Mouse (Mus musculus): ENCODE measurements around the gene Sall1. TPM values are rescaled to one million over a fixed set of nuclear protein-coding genes. Genes with fewer than 3 reads are reported as not detected.

Gene Sall1
- polyA plus RNA-seq, 1 experiment from 2014 or later = 35.2 TPM

DNA sequence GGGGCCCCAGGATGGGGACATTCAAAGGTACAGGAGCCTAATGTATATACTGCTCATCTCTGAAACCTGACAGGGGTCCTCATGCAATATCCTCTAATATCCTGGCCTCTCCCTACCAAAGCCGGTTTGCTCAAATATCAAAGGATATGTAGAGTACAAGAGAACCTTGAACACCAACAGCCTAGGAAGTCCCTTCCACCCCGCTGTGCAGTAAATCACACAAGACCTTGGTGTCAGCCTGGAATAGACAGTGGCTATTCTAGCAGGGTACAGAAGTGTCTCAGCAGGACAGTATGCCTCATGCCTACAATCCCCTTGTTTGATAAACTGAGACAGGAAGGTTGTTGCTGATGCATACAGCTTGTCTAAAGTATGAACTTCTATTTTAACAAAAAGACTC, 46.7 kb downstream of the Sall1 start:
- H3K27me3 ChIP-seq (ENCODE audit: control insufficient read depth, insufficient read depth, low read length) = no peaks in the 10 kb centered on the region
- H3K4me3 ChIP-seq (ENCODE audit: low read depth, low read length) = no peak overlapping the region
- no peak for ATAC-seq (ENCODE audit: insufficient read depth, low FRiP score, low TSS enrichment)
- H3K36me3 ChIP-seq (ENCODE audit: control insufficient read depth, insufficient read depth, low read length) = no peaks in the 10 kb centered on the region
- H3K4me1 ChIP-seq (ENCODE audit: control insufficient read depth, insufficient read depth, low read length) = no peaks in the 10 kb centered on the region
- no peak for DNase-seq (ENCODE audit: low spot score)
- H3K4me2 ChIP-seq (ENCODE audit: low read depth) = no peak overlapping the region
- WGBS = 88% methylated on average over 2 of the region's 2 CpGs
- no peak overlapping the region for H3K27ac ChIP-seq (ENCODE audit: low read depth, low read length)
- no peak overlapping the region for H3K9ac ChIP-seq (ENCODE audit: low read length)
- H3K9me3 ChIP-seq (ENCODE audit: control insufficient read depth, low read length) = no peaks in the 10 kb centered on the region

- DNase-seq (ENCODE audit: low spot score) (no peak), ATAC-seq (ENCODE audit: insufficient read depth, low FRiP score, low TSS enrichment) (no peak)
- 56% methylated on average over 15 of the region's 15 CpGs for whole genome bisulfite sequencing
These were observed 52.0 kb downstream of the Sall1 start for GRCm38 (mm10) chr8:88991780-88992509.

DNA sequence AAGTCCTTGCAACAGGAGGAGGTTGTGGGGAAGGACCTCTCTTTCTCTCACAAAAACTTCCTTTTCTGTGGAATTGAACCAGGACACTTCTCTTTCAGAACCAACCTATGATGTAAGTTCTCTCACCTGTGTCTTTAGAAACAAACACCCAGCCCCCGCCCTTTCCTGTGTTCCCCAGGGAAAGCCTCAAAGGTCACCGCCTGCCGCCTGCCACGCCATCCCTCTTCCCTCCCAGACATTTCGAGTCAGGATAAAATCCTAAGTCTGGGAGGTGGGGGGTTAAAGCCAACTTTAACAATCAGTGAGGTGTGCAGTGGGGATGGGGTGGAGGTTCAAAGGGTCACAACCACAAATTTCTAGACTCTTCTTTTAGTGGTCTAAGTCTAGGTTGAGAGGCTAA, 52.8 kb downstream of the Sall1 start:
- H3K4me3 ChIP-seq (ENCODE audit: low read depth, low read length) = no peak overlapping the region
- H3K27me3 ChIP-seq (ENCODE audit: control insufficient read depth, insufficient read depth, low read length) = no peaks in the 10 kb centered on the region
- 70% methylated on average over 5 of the region's 5 CpGs for WGBS
- H3K27ac ChIP-seq (ENCODE audit: low read depth, low read length) = no peak overlapping the region
- DNase-seq (ENCODE audit: low spot score) = no peak
- H3K36me3 ChIP-seq (ENCODE audit: control insufficient read depth, insufficient read depth, low read length) = no peaks in the 10 kb centered on the region
- no peaks in the 10 kb centered on the region for H3K9me3 ChIP-seq (ENCODE audit: control insufficient read depth, low read length)
- no peak overlapping the region for H3K4me2 ChIP-seq (ENCODE audit: low read depth)
- ATAC-seq (ENCODE audit: insufficient read depth, low FRiP score, low TSS enrichment) = no peak
- H3K9ac ChIP-seq (ENCODE audit: low read length) = no peak overlapping the region
- H3K4me1 ChIP-seq (ENCODE audit: control insufficient read depth, insufficient read depth, low read length) = no peaks in the 10 kb centered on the region

More at GRCm38 (mm10) chr8:88991780-88992509, 52.0 kb downstream of the Sall1 start:
- Histone ChIP-seq H3K9ac (ENCODE audit: low read length) (no peak overlapping the region), H3K27ac (ENCODE audit: low read depth, low read length) (no peak overlapping the region), H3K4me2 (ENCODE audit: low read depth) (no peak overlapping the region), H3K4me1 (ENCODE audit: control insufficient read depth, insufficient read depth, low read length) (no peaks in the 10 kb centered on the region), H3K36me3 (ENCODE audit: control insufficient read depth, insufficient read depth, low read length) (no peaks in the 10 kb centered on the region), H3K27me3 (ENCODE audit: control insufficient read depth, insufficient read depth, low read length) (no peaks in the 10 kb centered on the region), H3K4me3 (ENCODE audit: low read depth, low read length) (no peak overlapping the region), H3K9me3 (ENCODE audit: control insufficient read depth, low read length) (no peaks in the 10 kb centered on the region)

GRCm38 (mm10) chr8:88989002-88989401, 55.0 kb downstream of the Sall1 start:
- Histone ChIP-seq H3K4me1 (ENCODE audit: control insufficient read depth, insufficient read depth, low read length) (no peaks in the 10 kb centered on the region), H3K9me3 (ENCODE audit: control insufficient read depth, low read length) (no peaks in the 10 kb centered on the region), H3K4me3 (ENCODE audit: low read depth, low read length) (no peak overlapping the region), H3K36me3 (ENCODE audit: control insufficient read depth, insufficient read depth, low read length) (no peaks in the 10 kb centered on the region), H3K9ac (ENCODE audit: low read length) (no peak overlapping the region), H3K27me3 (ENCODE audit: control insufficient read depth, insufficient read depth, low read length) (no peaks in the 10 kb centered on the region), H3K4me2 (ENCODE audit: low read depth) (no peak overlapping the region), H3K27ac (ENCODE audit: low read depth, low read length) (no peak overlapping the region)
- ATAC-seq (ENCODE audit: insufficient read depth, low FRiP score, low TSS enrichment) = no peak
- WGBS = 88% methylated on average over 3 of the region's 3 CpGs
- no peak for DNase-seq (ENCODE audit: low spot score)

- no peak overlapping the region for H3K4me2 ChIP-seq (ENCODE audit: low read depth)
- ATAC-seq (ENCODE audit: insufficient read depth, low FRiP score, low TSS enrichment) = no peak
- H3K27me3 ChIP-seq (ENCODE audit: control insufficient read depth, insufficient read depth, low read length) = no peaks in the 10 kb centered on the region
- H3K36me3 ChIP-seq (ENCODE audit: control insufficient read depth, insufficient read depth, low read length) = no peaks in the 10 kb centered on the region
- no peak overlapping the region for H3K4me3 ChIP-seq (ENCODE audit: low read depth, low read length)
- 83% methylated on average over 5 of the region's 5 CpGs for WGBS
- H3K9ac ChIP-seq (ENCODE audit: low read length) = no peak overlapping the region
- no peak for DNase-seq (ENCODE audit: low spot score)
- H3K4me1 ChIP-seq (ENCODE audit: control insufficient read depth, insufficient read depth, low read length) = no peaks in the 10 kb centered on the region
- no peak overlapping the region for H3K27ac ChIP-seq (ENCODE audit: low read depth, low read length)
- no peaks in the 10 kb centered on the region for H3K9me3 ChIP-seq (ENCODE audit: control insufficient read depth, low read length)
These were observed 60.5 kb downstream of the Sall1 start for GRCm38 (mm10) chr8:88983468-88983867.

Small RNA genes lying within 50 kb of the gene (microRNA-seq; reads per million reads assigned to microRNA genes)
- gene Mir8110 = not detected
